Mouse (Mus musculus) liver, adult 2 months (tissue): ENCODE measurements around the gene Rsrc1. TPM values are rescaled to one million over a fixed set of nuclear protein-coding genes. Genes with fewer than 3 reads are reported as not detected.
A peak's percentile ranks its signal among the peaks of the same experiment; 100 is the strongest.

Experiments used
- DNase-seq: peaks from one replicate; pipeline ENCODE4 v3.0.0-alpha.2; 2011; ENCODE audit warnings: low read depth, low spot score; ENCODE audit errors: extremely low read depth
- H3K27ac ChIP-seq: fragments of 200-500 bp; replicated peaks from 2 replicates; pipeline ENCODE4 v1.5.1; 2012; ENCODE audit warnings: low read depth, mild to moderate bottlenecking, control low read depth, inconsistent platforms, low read length; ENCODE audit not compliant: insufficient read depth
- H3K27me3 ChIP-seq: fragments of 200-500 bp; 2 replicates; pipeline ENCODE4 v1.6.1; 2012; ENCODE audit warnings: mild to moderate bottlenecking, moderate library complexity, low read length, inconsistent platforms; ENCODE audit not compliant: control insufficient read depth, insufficient read depth
- H3K36me3 ChIP-seq: fragments of 200-500 bp; 2 replicates; pipeline ENCODE4 v1.6.1; 2012; ENCODE audit warnings: low read length, inconsistent platforms; ENCODE audit not compliant: control insufficient read depth, insufficient read depth
- H3K4me1 ChIP-seq: fragments of 200-500 bp; 2 replicates; pipeline ENCODE4 v1.6.1; 2011; ENCODE audit warnings: low read length; ENCODE audit not compliant: control insufficient read depth, insufficient read depth
- H3K4me3 ChIP-seq: fragments of 200-500 bp; 2 replicates; pipeline ENCODE4 v1.5.1; 2011; ENCODE audit warnings: low read depth, mild to moderate bottlenecking, control low read depth, low read length, moderate library complexity; ENCODE audit not compliant: insufficient read depth
- H3K79me2 ChIP-seq: fragments of 200-500 bp; 2 replicates; pipeline ENCODE4 v1.6.1; 2012; ENCODE audit warnings: inconsistent platforms, mild to moderate bottlenecking, low read length, moderate library complexity; ENCODE audit not compliant: control insufficient read depth, insufficient read depth
- H3K9ac ChIP-seq: fragments of 200-500 bp; 2 replicates; pipeline ENCODE4 v1.6.1; 2012; ENCODE audit warnings: low read depth, mild to moderate bottlenecking, control low read depth, inconsistent platforms, low read length
- CTCF ChIP-seq: fragments of 200-500 bp; IDR thresholded peaks from 2 replicates; pipeline ENCODE4 v1.5.1; 2011; ENCODE audit warnings: low read depth, low read length, control low read depth
- POLR2A ChIP-seq: fragments of 200-500 bp; IDR thresholded peaks from 2 replicates; pipeline ENCODE4 v1.6.1; 2011; ENCODE audit warnings: low read length, control low read depth; ENCODE audit not compliant: insufficient read depth; ENCODE audit errors: extremely low read depth
- whole genome bisulfite sequencing: fragments of 180-500 bp; shearing (Covaris S2); methylation state at CpG from one replicate; pipeline ENCODE4 v1.1.7; 2018; 5-methylcytosine and 5-hydroxymethylcytosine counted together
- polyA plus RNA-seq: library from polyadenylated mRNA; depleted of rRNA; stranded (reverse); fragments of >200 nt; gene quantifications from 2 replicates; pipeline ENCODE4 v1.2.3, GENCODE M21; 2012
- total RNA-seq: library from RNA; depleted of rRNA; stranded (reverse); fragments of >200 nt; gene quantifications from 2 replicates; pipeline ENCODE4 v1.2.3, GENCODE M21; 2014

The Rsrc1 gene
- total and polyA plus RNA-seq, 2 experiments: 2.0 to 15.0 TPM

- Histone ChIP-seq H3K27me3 (no peaks in the 10 kb centered on the region), H3K36me3 (no peaks in the 10 kb centered on the region), H3K27ac (no peak overlapping the region), H3K4me1 (peaks cover 2% of the 10 kb centered on the region; the same call in 1 of the 2 replicates), H3K9ac (no peak overlapping the region), H3K4me3 (no peak overlapping the region), H3K79me2 (no peaks in the 10 kb centered on the region)
- no peak for DNase-seq
- 95% methylated on average over 1 of the region's 2 CpGs for WGBS
- TF ChIP-seq POLR2A: no peak
- no peak for TF ChIP-seq CTCF
Measured at GRCm38 (mm10) chr3:67308725-67309124, 327.5 kb downstream of the Rsrc1 start.

GRCm38 (mm10) chr3:67309644-67310311 is 328.6 kb downstream of the Rsrc1 start:
- H3K4me1 ChIP-seq: peaks cover 2% of the 10 kb centered on the region; the same call in 1 of the 2 replicates
- no peak for DNase-seq
- H3K36me3 ChIP-seq: no peaks in the 10 kb centered on the region
- WGBS: 84% methylated on average over 7 of the region's 7 CpGs
- H3K27me3 ChIP-seq: no peaks in the 10 kb centered on the region
- H3K4me3 ChIP-seq: no peak overlapping the region
- no peak overlapping the region for H3K27ac ChIP-seq
- TF ChIP-seq POLR2A (no peak), CTCF (no peak)
- no peak overlapping the region for H3K9ac ChIP-seq
- H3K79me2 ChIP-seq: no peaks in the 10 kb centered on the region

GRCm38 (mm10) chr3:67311436-67311835 is 330.2 kb downstream of the Rsrc1 start:
- Histone ChIP-seq H3K79me2 (no peaks in the 10 kb centered on the region), H3K4me1 (peaks cover 2% of the 10 kb centered on the region; the same call in 1 of the 2 replicates), H3K27ac (no peak overlapping the region), H3K27me3 (no peaks in the 10 kb centered on the region), H3K9ac (no peak overlapping the region), H3K36me3 (no peaks in the 10 kb centered on the region), H3K4me3 (no peak overlapping the region)
- WGBS: 26% methylated on average over 2 of the region's 2 CpGs
- TF ChIP-seq CTCF (no peak), POLR2A (no peak)
- DNase-seq: peak; percentile 84

- Histone ChIP-seq H3K4me3 (no peak overlapping the region), H3K27me3 (no peaks in the 10 kb centered on the region), H3K79me2 (no peaks in the 10 kb centered on the region), H3K27ac (no peak overlapping the region), H3K4me1 (no peaks in the 10 kb centered on the region), H3K36me3 (no peaks in the 10 kb centered on the region), H3K9ac (no peak overlapping the region)
- TF ChIP-seq POLR2A (no peak), CTCF (no peak)
- peak; percentile 64 for DNase-seq
- 37% methylated on average over 4 of the region's 4 CpGs for WGBS
Measured at GRCm38 (mm10) chr3:67322422-67322821, 341.2 kb downstream of the Rsrc1 start.

- WGBS: 73% methylated on average over 3 of the region's 3 CpGs
- Histone ChIP-seq H3K27ac (no peak overlapping the region), H3K9ac (no peak overlapping the region), H3K79me2 (no peaks in the 10 kb centered on the region), H3K4me3 (no peak overlapping the region), H3K36me3 (no peaks in the 10 kb centered on the region), H3K27me3 (no peaks in the 10 kb centered on the region), H3K4me1 (no peaks in the 10 kb centered on the region)
- DNase-seq: no peak
- TF ChIP-seq POLR2A: no peak
- no peak for TF ChIP-seq CTCF
Measured at GRCm38 (mm10) chr3:67339558-67339957, 358.4 kb downstream of the Rsrc1 start.

GRCm38 (mm10) chr3:67340921-67341320 is 359.7 kb downstream of the Rsrc1 start:
- Histone ChIP-seq H3K9ac (no peak overlapping the region), H3K79me2 (no peaks in the 10 kb centered on the region), H3K4me3 (no peak overlapping the region), H3K27me3 (no peaks in the 10 kb centered on the region), H3K27ac (no peak overlapping the region), H3K4me1 (no peaks in the 10 kb centered on the region), H3K36me3 (no peaks in the 10 kb centered on the region)
- no peak for DNase-seq
- 86% methylated on average over 7 of the region's 7 CpGs for WGBS
- TF ChIP-seq CTCF (no peak), POLR2A (no peak)
